Comparison of ENCODE assay signal across 8 mouse cellular contexts in genomic region chr11:76180146-76180540, GRCm38 (mm10). TPM values are rescaled to one million over a fixed set of nuclear protein-coding genes. Genes with fewer than 3 reads are reported as not detected.
DNase-seq lines count a peak whose midpoint lies in the region; ATAC-seq and TF ChIP-seq lines count a peak whose summit lies in the region.

No protein-coding gene starts in this region.

- intact Hi-C loops in left cerebral cortex, postnatal 10 days (cut with DNase I): no loop called here

- peak overlapping the region; percentile 28 for H3ac ChIP-seq in myocyte (ENCODE audit: control insufficient read depth, insufficient read length)

- H3K9me3 ChIP-seq in embryonic facial prominence, embryonic 11.5 days (replicated peaks; ENCODE audit: control insufficient read depth, low read length): no peaks in the 10 kb centered on the region
- H3K9me3 ChIP-seq in intestine, embryonic 15.5 days: no peaks in the 10 kb centered on the region

- H3K4me1 ChIP-seq in embryonic facial prominence, embryonic 11.5 days (ENCODE audit: control insufficient read depth, insufficient read depth, low read length): no peaks in the 10 kb centered on the region
- peaks cover 6% of the 10 kb centered on the region; the same call in 1 of the 2 replicates for H3K4me1 ChIP-seq in intestine, embryonic 15.5 days (replicated peaks)

- H3K9ac ChIP-seq in embryonic facial prominence, embryonic 11.5 days (replicated peaks; ENCODE audit: low read length): peak overlapping the region; percentile 65
- peak overlapping the region; percentile 69 for H3K9ac ChIP-seq in intestine, embryonic 15.5 days

- 23% methylated on average over 7 of the region's 7 CpGs for WGBS in embryonic facial prominence, embryonic 11.5 days
- WGBS in intestine, embryonic 15.5 days: 16% methylated on average over 7 of the region's 7 CpGs

- H3K4me2 ChIP-seq in embryonic facial prominence, embryonic 11.5 days (ENCODE audit: low read depth, low read length): peak overlapping the region; percentile 93
- H3K4me2 ChIP-seq in intestine, embryonic 15.5 days (replicated peaks): peak overlapping the region; percentile 94
- H3K4me2 ChIP-seq in myocyte (ENCODE audit: low read depth): peak overlapping the region; percentile 76

- H3K36me3 ChIP-seq in embryonic facial prominence, embryonic 11.5 days (replicated peaks; ENCODE audit: control insufficient read depth, insufficient read depth, low read depth, low read length): no peaks in the 10 kb centered on the region
- no peaks in the 10 kb centered on the region for H3K36me3 ChIP-seq in intestine, embryonic 15.5 days
- no peaks in the 10 kb centered on the region for H3K36me3 ChIP-seq in myocyte (ENCODE audit: control insufficient read depth, insufficient read depth)

- no peaks in the 10 kb centered on the region for H3K27me3 ChIP-seq in embryonic facial prominence, embryonic 11.5 days (ENCODE audit: control insufficient read depth, insufficient read depth, low read length)
- H3K27me3 ChIP-seq in intestine, embryonic 15.5 days (replicated peaks): no peaks in the 10 kb centered on the region
- H3K27me3 ChIP-seq in myocyte (ENCODE audit: control insufficient read depth, insufficient read depth, insufficient read length): no peaks in the 10 kb centered on the region

- peaks cover 12% of the 10 kb centered on the region for H3K79me2 ChIP-seq in myocyte (ENCODE audit: control insufficient read depth, insufficient read depth)

- TF ChIP-seq CTCF in layer of hippocampus, adult 2 months (conservative IDR thresholded peaks at IDR 0.05): no peak

- H3K27ac ChIP-seq in layer of hippocampus, adult 2 months: peak overlapping the region; percentile 96
- no peak overlapping the region for H3K27ac ChIP-seq in embryonic facial prominence, embryonic 11.5 days (replicated peaks; ENCODE audit: low read depth, low read length)
- H3K27ac ChIP-seq in intestine, embryonic 15.5 days: peak overlapping the region; percentile 68; the same call in 1 of the 2 replicates

- H3K4me3 ChIP-seq in layer of hippocampus, adult 2 months: peak overlapping the region; percentile 88
- H3K4me3 ChIP-seq in embryonic facial prominence, embryonic 11.5 days (ENCODE audit: low read depth, low read length): peak overlapping the region; percentile 74
- H3K4me3 ChIP-seq in intestine, embryonic 15.5 days (replicated peaks): peak overlapping the region; percentile 82
- H3K4me3 ChIP-seq in myocyte: peak overlapping the region; percentile 99

- TF ChIP-seq POLR2A in myocyte (IDR thresholded peaks at IDR 0.05; ENCODE audit: insufficient read length, low read depth): no peak

- DNase-seq in layer of hippocampus, adult 2 months (ENCODE audit: low spot score in 2 of 2): no peak
- no peak for DNase-seq in layer of hippocampus, adult 11-12 months (ENCODE audit: low spot score)
- no peak for DNase-seq in embryonic facial prominence, embryonic 11.5 days (ENCODE audit: low spot score)
- no peak for DNase-seq in left cerebral cortex, postnatal 10 days (ENCODE audit: extremely low spot score in 1 of 2, low spot score in 2 of 2)
- DNase-seq in adrenal gland, postnatal 4 days (ENCODE audit: low spot score in 2 of 2): no peak

- ATAC-seq in embryonic facial prominence, embryonic 11.5 days (replicated peaks; ENCODE audit: insufficient number of reproducible peaks, low FRiP score, low TSS enrichment, low read depth): no peak
- ATAC-seq in intestine, embryonic 15.5 days: no peak
- no peak for ATAC-seq in erythroid progenitor cell, adult 5-6 weeks (replicated peaks; ENCODE audit: low FRiP score, poor library complexity, severe bottlenecking)

TF ChIP-seq in myocyte, 11 proteins besides CTCF, POLR2A, EP300 and RAD21:
- TF ChIP-seq USF1 (IDR thresholded peaks at IDR 0.05; ENCODE audit: low read depth) (no peak), CEBPB (IDR thresholded peaks at IDR 0.05; ENCODE audit: insufficient read depth, poor library complexity, severe bottlenecking) (no peak), REST (IDR thresholded peaks at IDR 0.05; ENCODE audit: insufficient read depth, insufficient read length) (no peak), E2F4 (IDR thresholded peaks at IDR 0.05; ENCODE audit: insufficient read depth) (no peak), POLR2AphosphoS2 (IDR thresholded peaks at IDR 0.05; ENCODE audit: insufficient read length, low read depth) (no peak), MAX (IDR thresholded peaks at IDR 0.05; ENCODE audit: low read depth) (no peak)

RNA-seq across cellular contexts. Expression of gene Fam57a, which starts 0.7 kb away (rescaled TPM):
- 10 to 100 TPM; 17.7 to 20.9 TPM for total RNA-seq in layer of hippocampus, adult 2 months (2021)
- polyA plus RNA-seq in embryonic facial prominence, embryonic 11.5 days (2014; fragmentation: Nextera tagmentation; extraction: Ambion mirVana): 31.0 and 34.3 TPM in 2 replicates
- polyA plus RNA-seq in intestine, embryonic 15.5 days (2015; fragmentation: Nextera tagmentation; extraction: Ambion mirVana): 88.7 and 94.7 TPM in 2 replicates
- 10.0 TPM for polyA plus RNA-seq in myocyte (2012; fragmentation: generic; extraction: Trizol)
- total RNA-seq in erythroid progenitor cell, adult 5-6 weeks (2015; ENCODE audit: low replicate concordance): 2.2 TPM in 1 of 2 replicates, not detected in the other
- not detected in 2 replicates for total RNA-seq in erythroid progenitor cell, adult 5-6 weeks (2017; ENCODE audit: low replicate concordance)
- total RNA-seq in left cerebral cortex, postnatal 10 days (2021): 10 to 100 TPM; 15.4 to 17.0 TPM
- total RNA-seq in adrenal gland, postnatal 4 days (2021): 10 to 100 TPM in 1 of 2 experiments, 1 to 10 TPM in 1; 9.8 to 10.5 TPM

RNA-seq across cellular contexts. Expression of gene Vps53, which starts 0.7 kb away (rescaled TPM):
- 100 to 1,000 TPM in 1 of 2 experiments, 10 to 100 TPM in 1; 97.1 to 103 TPM for total RNA-seq in layer of hippocampus, adult 2 months (2021)
- polyA plus RNA-seq in embryonic facial prominence, embryonic 11.5 days (2014; fragmentation: Nextera tagmentation; extraction: Ambion mirVana): 41.1 and 41.7 TPM in 2 replicates
- 48.1 and 51.0 TPM in 2 replicates for polyA plus RNA-seq in intestine, embryonic 15.5 days (2015; fragmentation: Nextera tagmentation; extraction: Ambion mirVana)
- 41.2 TPM for polyA plus RNA-seq in myocyte (2012; fragmentation: generic; extraction: Trizol)
- 10.1 and 28.1 TPM in 2 replicates for total RNA-seq in erythroid progenitor cell, adult 5-6 weeks (2015; ENCODE audit: low replicate concordance)
- 6.0 and 7.3 TPM in 2 replicates for total RNA-seq in erythroid progenitor cell, adult 5-6 weeks (2017; ENCODE audit: low replicate concordance)
- total RNA-seq in left cerebral cortex, postnatal 10 days (2021): 10 to 100 TPM; 74.5 to 82.5 TPM
- total RNA-seq in adrenal gland, postnatal 4 days (2021): 10 to 100 TPM; 42.2 to 49.3 TPM

RNA-seq across cellular contexts. Expression of gene Dbil5, which starts 37.3 kb away (rescaled TPM):
- total RNA-seq in layer of hippocampus, adult 2 months (2021): 1 to 10 TPM in 1 of 2 experiments, under 1 TPM in 1; 0.91 to 1.6 TPM
- 0.39 and 1.2 TPM in 2 replicates for polyA plus RNA-seq in embryonic facial prominence, embryonic 11.5 days (2014; fragmentation: Nextera tagmentation; extraction: Ambion mirVana)
- polyA plus RNA-seq in intestine, embryonic 15.5 days (2015; fragmentation: Nextera tagmentation; extraction: Ambion mirVana): 1.2 and 1.7 TPM in 2 replicates
- 0.86 TPM for polyA plus RNA-seq in myocyte (2012; fragmentation: generic; extraction: Trizol)
- not detected in 2 replicates for total RNA-seq in erythroid progenitor cell, adult 5-6 weeks (2015; ENCODE audit: low replicate concordance)
- not detected in 2 replicates for total RNA-seq in erythroid progenitor cell, adult 5-6 weeks (2017; ENCODE audit: low replicate concordance)
- total RNA-seq in left cerebral cortex, postnatal 10 days (2021): under 1 TPM; 0.64 to 0.67 TPM
- under 1 TPM in 1 of 2 experiments, not detected in 1; 0.59 TPM for total RNA-seq in adrenal gland, postnatal 4 days (2021)

RNA-seq across cellular contexts. Expression of gene Gemin4, which starts 37.3 kb away (rescaled TPM):
- 1 to 10 TPM; 4.9 to 5.6 TPM for total RNA-seq in layer of hippocampus, adult 2 months (2021)
- polyA plus RNA-seq in embryonic facial prominence, embryonic 11.5 days (2014; fragmentation: Nextera tagmentation; extraction: Ambion mirVana): 54.7 and 55.6 TPM in 2 replicates
- 28.8 and 32.6 TPM in 2 replicates for polyA plus RNA-seq in intestine, embryonic 15.5 days (2015; fragmentation: Nextera tagmentation; extraction: Ambion mirVana)
- polyA plus RNA-seq in myocyte (2012; fragmentation: generic; extraction: Trizol): 10.7 TPM
- total RNA-seq in erythroid progenitor cell, adult 5-6 weeks (2015; ENCODE audit: low replicate concordance): 9.6 and 26.7 TPM in 2 replicates
- total RNA-seq in erythroid progenitor cell, adult 5-6 weeks (2017; ENCODE audit: low replicate concordance): 1.8 and 3.0 TPM in 2 replicates
- 10 to 100 TPM in 1 of 2 experiments, 1 to 10 TPM in 1; 6.9 to 10.4 TPM for total RNA-seq in left cerebral cortex, postnatal 10 days (2021)
- total RNA-seq in adrenal gland, postnatal 4 days (2021): 10 to 100 TPM in 1 of 2 experiments, 1 to 10 TPM in 1; 9.6 to 10.3 TPM
